Mouse (Mus musculus) Patski (cell line): ENCODE data around the gene Lgi1. TPM values are rescaled to one million over a fixed set of nuclear protein-coding genes. Genes with fewer than 3 reads are reported as not detected.

ENCODE experiments used
- ATAC-seq: fragments of 100-300 bp; one replicate; pipeline ENCODE4 v1.8.0; 2021
- CTCF ChIA-PET: fragments of 350-600 bp; sonication (Branson Sonifier 250); formaldehyde crosslinking; loops from one replicate; lab custom pipeline; 2022; ENCODE audit warnings: inconsistent platforms; lab: Charles Lee
- POLR2A ChIA-PET: fragments of 350-600 bp; sonication (Branson Sonifier 250); formaldehyde crosslinking; loops from one replicate; lab custom pipeline; 2022; ENCODE audit warnings: antibody characterized with exemption, inconsistent platforms; lab: Charles Lee
- DNase-seq: peaks from one replicate; pipeline ENCODE4 v3.0.0-alpha.2; 2011; ENCODE audit warnings: low read depth, low spot score
- H3K27me3 ChIP-seq: fragments of 371-371 bp; one replicate; pipeline ENCODE4 v1.5.1; 2021
- CTCF ChIP-seq: fragments of 100-300 bp; IDR thresholded peaks from one replicate; pipeline ENCODE4 v1.5.1; 2021
- in situ Hi-C: fragments of 300-500 bp; cut with MboI; formaldehyde crosslinking; loops from 3 replicates; pipeline ENCODE4 v1.11.1; 2018; ENCODE audit warnings: low pct_unique_long_range_greater_than_20kb, mixed read lengths
- polyA plus RNA-seq: library from polyadenylated mRNA; unstranded; gene quantifications from one replicate; pipeline ENCODE4 v1.2.3, GENCODE M21; 2021

Gene Lgi1
- polyA plus RNA-seq, 1 experiment from 2014 or later, result 0.04 TPM

- TF ChIP-seq CTCF, result no peak
- CTCF ChIA-PET, result interaction anchor here (1.8 kb wide), 1 partner anchor 29 kb away, joined by 7 read pairs; no protein-coding TSS in a partner anchor
- POLR2A ChIA-PET, result interaction anchor here (0.6 to 0.7 kb wide), 2 partner anchors 78 to 1016 kb away, joined by 3 to 4 read pairs; no protein-coding TSS in a partner anchor
- in situ Hi-C loops, result no loop called here
- ATAC-seq (no peak), DNase-seq (no peak)
- H3K27me3 ChIP-seq, result peaks cover 16% of the 10 kb centered on the region
Observed at GRCm38 (mm10) chr19:38323726-38324125, 59.4 kb downstream of the Lgi1 start.

DNA sequence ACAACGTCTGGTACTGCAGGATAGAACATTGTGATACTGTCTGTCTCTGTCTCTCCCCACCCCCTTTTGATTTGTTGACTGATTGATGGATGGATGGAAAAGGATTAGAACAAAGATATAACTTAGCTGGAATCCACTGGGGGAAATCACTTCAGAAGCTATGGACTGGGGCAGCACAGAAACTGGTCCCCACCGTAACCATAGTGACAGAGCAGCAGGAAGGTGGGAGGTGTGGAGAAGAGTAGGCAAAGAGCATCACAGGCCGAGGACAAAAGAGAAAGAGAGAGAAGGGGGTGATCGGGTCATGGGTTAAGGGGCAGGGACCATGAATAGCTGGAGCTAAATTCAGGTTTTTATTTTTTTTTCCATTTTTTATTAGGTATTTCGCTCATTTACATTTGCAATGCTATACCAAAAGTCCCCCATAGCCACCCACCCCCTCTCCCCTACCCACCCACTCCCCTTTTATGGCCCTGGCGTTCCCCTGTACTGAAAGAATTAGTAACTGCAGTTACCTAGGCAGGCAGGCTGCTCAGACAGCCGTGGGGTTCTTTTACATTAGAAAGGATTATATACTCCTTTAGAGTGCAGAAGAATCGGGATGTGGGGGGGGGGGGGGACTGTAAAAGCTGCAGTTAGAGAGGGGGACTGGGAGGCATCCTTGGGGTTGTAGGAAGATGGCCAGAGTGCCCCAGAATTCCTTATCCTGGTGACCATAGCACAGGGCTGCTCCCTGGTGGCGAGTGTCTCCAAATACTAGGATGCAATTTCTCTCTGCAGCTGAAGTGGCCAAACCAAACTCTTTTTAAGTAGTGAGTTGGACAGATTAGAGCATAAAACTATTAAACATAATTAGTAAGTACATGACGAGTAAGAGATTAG is 60.1 kb downstream of the Lgi1 start:
- DNase-seq (no peak), ATAC-seq (no peak)
- H3K27me3 ChIP-seq, result peaks cover 10% of the 10 kb centered on the region
- peak; percentile 55 for TF ChIP-seq CTCF
- ChIA-PET CTCF (interaction anchor here (0.5 to 1.8 kb wide), 3 partner anchors 28 to 1970 kb away, joined by 3 to 7 read pairs (median 4); no protein-coding TSS in a partner anchor), POLR2A (interaction anchor here (0.6 to 0.7 kb wide), 2 partner anchors 79 to 1016 kb away, joined by 3 to 4 read pairs; no protein-coding TSS in a partner anchor)
- in situ Hi-C loops, result no loop called here

DNA sequence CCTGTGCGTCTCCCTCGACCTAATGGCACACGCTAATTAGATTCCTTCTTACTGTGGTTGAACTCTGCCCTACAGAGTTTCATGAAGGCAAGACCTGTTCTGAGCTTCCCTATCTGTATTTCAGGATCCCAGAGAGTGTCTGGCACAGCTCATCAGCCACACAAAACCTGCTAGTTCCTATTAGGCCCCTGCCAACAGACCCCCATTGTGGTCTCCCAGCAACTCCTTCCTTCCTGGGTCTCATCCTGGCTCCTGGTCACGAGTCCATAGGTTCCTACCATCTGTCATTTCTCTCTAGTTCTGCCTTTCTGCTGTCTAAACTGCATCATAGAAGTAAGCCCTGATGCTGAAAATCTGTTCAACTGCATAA is 60.7 kb downstream of the Lgi1 start:
- CTCF ChIA-PET, result interaction anchor here (0.5 to 1.8 kb wide), 3 partner anchors 27 to 1970 kb away, joined by 3 to 7 read pairs (median 4); no protein-coding TSS in a partner anchor
- no peak for ATAC-seq
- in situ Hi-C loops, result no loop called here

GRCm38 (mm10) chr19:38325854-38326253 is 61.5 kb downstream of the Lgi1 start:
- no peak for TF ChIP-seq CTCF
- peaks cover 9% of the 10 kb centered on the region for H3K27me3 ChIP-seq
- CTCF ChIA-PET, result interaction anchor here (1.1 kb wide), 1 partner anchor 10 kb away, joined by 3 read pairs; no protein-coding TSS in a partner anchor
- POLR2A ChIA-PET, result no interaction called here
- in situ Hi-C loops, result no loop called here
- no peak for DNase-seq
- no peak for ATAC-seq

More for the DNA sequence above, 60.7 kb downstream of the Lgi1 start:
- H3K27me3 ChIP-seq, result peaks cover 9% of the 10 kb centered on the region
- POLR2A ChIA-PET, result no interaction called here
- DNase-seq, result no peak
- no peak for TF ChIP-seq CTCF

DNA sequence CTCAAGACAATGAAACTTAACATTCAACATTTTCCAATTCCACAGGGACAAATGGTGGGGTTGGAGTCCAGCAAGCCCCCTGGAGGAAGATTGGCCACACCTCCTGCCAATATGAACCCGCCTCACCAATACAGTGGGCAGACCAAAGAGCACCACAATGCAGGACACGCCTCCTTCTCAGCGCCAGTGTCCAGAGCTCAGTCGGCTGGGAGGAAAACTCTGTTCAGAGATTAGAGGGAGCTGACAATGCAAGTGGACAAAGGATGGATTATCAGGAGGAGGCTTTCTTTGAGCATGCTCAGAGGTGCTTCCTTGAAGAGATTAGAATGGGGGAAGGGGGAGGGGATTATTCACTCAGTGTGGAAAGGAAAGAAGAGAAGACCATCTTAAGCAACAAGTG is 62.7 kb downstream of the Lgi1 start:
- DNase-seq (no peak), ATAC-seq (no peak)
- in situ Hi-C loops, result no loop called here
- TF ChIP-seq CTCF, result no peak
- POLR2A ChIA-PET, result no interaction called here
- CTCF ChIA-PET, result interaction anchor here (1.1 to 4.5 kb wide), 2 partner anchors 11 to 26 kb away, joined by 3 to 41 read pairs; no protein-coding TSS in a partner anchor
- peaks cover 9% of the 10 kb centered on the region for H3K27me3 ChIP-seq

DNA sequence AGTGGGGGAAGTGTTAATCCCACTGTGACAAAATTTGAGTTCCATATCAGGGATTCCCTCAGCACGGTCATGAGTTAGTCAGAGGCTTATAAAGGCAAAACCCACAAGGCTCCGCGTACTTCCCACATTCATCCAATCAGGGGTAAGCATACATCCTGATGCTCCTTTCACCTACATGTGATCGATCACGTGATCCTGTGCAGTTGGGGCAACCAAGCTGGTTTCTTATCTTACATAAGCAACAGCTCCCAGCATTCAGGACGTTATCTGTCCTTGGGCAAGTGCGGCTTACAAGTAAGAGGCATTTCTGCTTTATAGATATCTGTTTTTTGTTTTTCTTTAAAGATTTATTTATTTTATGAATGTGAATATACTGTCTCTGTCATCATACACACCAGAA is 63.7 kb downstream of the Lgi1 start:
- TF ChIP-seq CTCF, result no peak
- POLR2A ChIA-PET, result no interaction called here
- ATAC-seq, result no peak
- in situ Hi-C loops, result no loop called here
- CTCF ChIA-PET, result interaction anchor here (0.9 to 4.5 kb wide), 2 partner anchors 25 to 101 kb away, joined by 3 to 41 read pairs; no protein-coding TSS in a partner anchor
- peaks cover 9% of the 10 kb centered on the region for H3K27me3 ChIP-seq
- no peak for DNase-seq

GRCm38 (mm10) chr19:38329257-38329656 is 64.9 kb downstream of the Lgi1 start:
- ChIA-PET CTCF (interaction anchor here (0.8 to 5.7 kb wide), 12 partner anchors 9 to 101 kb away, joined by 3 to 41 read pairs (median 5); partner anchors contain the start of gene Slc35g1), POLR2A (interaction anchor here (0.7 kb wide), 1 partner anchor 24 kb away, joined by 3 read pairs; no protein-coding TSS in a partner anchor)
- TF ChIP-seq CTCF, result peak; percentile 71
- no peak for ATAC-seq
- H3K27me3 ChIP-seq, result peaks cover 5% of the 10 kb centered on the region
- DNase-seq, result no peak
- in situ Hi-C loops, result no loop called here

DNA sequence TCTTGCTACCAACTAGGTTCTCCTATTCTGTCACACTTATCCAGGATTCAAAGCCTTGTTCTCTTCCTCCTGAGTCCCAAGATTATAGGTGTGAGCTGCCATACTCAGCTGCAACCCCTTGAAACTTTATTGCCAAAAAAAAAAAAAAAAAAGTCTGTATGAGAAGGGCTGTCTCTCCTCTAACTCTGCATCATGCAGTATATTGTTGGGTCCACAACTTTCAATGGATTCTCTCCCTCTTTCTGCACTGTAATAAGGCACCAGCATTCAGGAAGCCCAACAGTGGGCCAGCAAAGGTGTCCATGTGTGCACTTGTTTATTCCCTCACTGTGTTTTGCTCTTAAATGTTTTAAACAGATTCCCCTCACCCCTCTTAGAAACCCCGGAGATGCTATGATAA is 66.7 kb downstream of the Lgi1 start:
- ATAC-seq (no peak), DNase-seq (no peak)
- CTCF ChIA-PET, result interaction anchor here (1.1 to 5.7 kb wide), 5 partner anchors 12 to 98 kb away, joined by 3 to 41 read pairs (median 4); no protein-coding TSS in a partner anchor
- in situ Hi-C loops, result no loop called here
- TF ChIP-seq CTCF, result no peak
- H3K27me3 ChIP-seq, result peaks cover 5% of the 10 kb centered on the region
- POLR2A ChIA-PET, result no interaction called here

- in situ Hi-C loops, result no loop called here
- no peak for ATAC-seq
- H3K27me3 ChIP-seq, result no peaks in the 10 kb centered on the region
- ChIA-PET POLR2A (no interaction called here), CTCF (interaction anchor here (1.0 to 5.7 kb wide), 3 partner anchors 14 to 79 kb away, joined by 3 to 20 read pairs (median 4); no protein-coding TSS in a partner anchor)
- TF ChIP-seq CTCF, result no peak
- no peak for DNase-seq
Observed at GRCm38 (mm10) chr19:38332245-38332644, 67.9 kb downstream of the Lgi1 start.

DNA sequence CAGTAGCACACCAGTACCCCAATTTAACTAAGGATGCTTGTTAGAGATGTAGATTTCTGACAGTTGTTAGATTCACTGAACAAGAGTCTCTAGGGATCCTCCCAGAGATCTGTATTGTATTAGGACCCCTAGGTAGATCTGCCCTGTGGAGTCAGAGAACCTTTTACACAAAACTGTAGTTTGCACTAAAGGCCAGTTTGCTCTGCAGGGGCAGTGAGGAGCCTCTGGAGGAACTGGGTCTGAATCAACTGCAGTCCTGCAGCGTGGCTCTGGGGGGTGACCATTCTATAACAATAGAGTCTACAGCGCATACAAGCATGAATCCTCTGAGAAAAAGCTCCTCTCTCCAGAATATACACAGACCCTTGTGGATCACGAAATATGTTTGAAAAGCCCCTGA is 68.5 kb downstream of the Lgi1 start:
- no peak for DNase-seq
- no peaks in the 10 kb centered on the region for H3K27me3 ChIP-seq
- ATAC-seq, result no peak
- no peak for TF ChIP-seq CTCF
- in situ Hi-C loops, result no loop called here
- ChIA-PET POLR2A (no interaction called here), CTCF (interaction anchor here (1.0 to 5.7 kb wide), 3 partner anchors 15 to 79 kb away, joined by 3 to 20 read pairs (median 8); no protein-coding TSS in a partner anchor)
